Mouse (Mus musculus) limb, embryonic 14.5 days (tissue): ENCODE results near the gene Mcf2l. TPM values are rescaled to one million over a fixed set of nuclear protein-coding genes. Genes with fewer than 3 reads are reported as not detected.
A peak's percentile ranks its signal among the peaks of the same experiment; 100 is the strongest.

ENCODE experiments used
- ATAC-seq: fragments of 200-750 bp; cut with Nextera tagmentation; 2 replicates; pipeline ENCODE4 v1.8.0; 2017; ENCODE audit warnings: low read depth, moderate number of reproducible peaks, moderate TSS enrichment; ENCODE audit not compliant: low FRiP score
- DNase-seq: peaks from one replicate; pipeline ENCODE4 v3.0.0-alpha.2; 2015; ENCODE audit warnings: low spot score
- H3K27ac ChIP-seq: fragments of 300-500 bp; sonication (generic); replicated peaks from 2 replicates; pipeline ENCODE4 v1.5.1; 2014; ENCODE audit warnings: low read depth, mild to moderate bottlenecking, low read length, moderate library complexity, mixed read lengths
- H3K27me3 ChIP-seq: fragments of 300-500 bp; sonication (generic); 2 replicates; pipeline ENCODE4 v1.6.1; 2014; ENCODE audit warnings: low read length, mixed read lengths; ENCODE audit not compliant: control insufficient read depth, insufficient read depth
- H3K36me3 ChIP-seq: fragments of 300-500 bp; sonication (generic); 2 replicates; pipeline ENCODE4 v1.6.1; 2014; ENCODE audit warnings: mild to moderate bottlenecking, low read length, moderate library complexity, mixed read lengths; ENCODE audit not compliant: control insufficient read depth, insufficient read depth
- H3K4me1 ChIP-seq: fragments of 300-500 bp; sonication (generic); 2 replicates; pipeline ENCODE4 v1.6.1; 2014; ENCODE audit warnings: antibody characterized with exemption, low read length, mixed read lengths; ENCODE audit not compliant: control insufficient read depth, insufficient read depth
- H3K4me2 ChIP-seq: fragments of 300-500 bp; sonication (generic); replicated peaks from 2 replicates; pipeline ENCODE4 v1.6.1; 2014; ENCODE audit warnings: low read depth, mild to moderate bottlenecking, low read length, moderate library complexity; ENCODE audit not compliant: severe bottlenecking
- H3K4me3 ChIP-seq: fragments of 300-500 bp; sonication (generic); replicated peaks from 2 replicates; pipeline ENCODE4 v1.5.1; 2014; ENCODE audit warnings: low read length
- H3K9ac ChIP-seq: fragments of 300-500 bp; sonication (generic); 2 replicates; pipeline ENCODE4 v1.6.1; 2014; ENCODE audit warnings: mild to moderate bottlenecking, low read depth, low read length, moderate library complexity; ENCODE audit not compliant: severe bottlenecking
- H3K9me3 ChIP-seq: fragments of 300-500 bp; sonication (generic); 2 replicates; pipeline ENCODE4 v1.6.1; 2016; ENCODE audit warnings: low read length; ENCODE audit not compliant: control insufficient read depth
- POLR2A ChIP-seq: fragments of 200-500 bp; IDR thresholded peaks from 2 replicates; pipeline ENCODE4 v1.8.0; 2012; ENCODE audit warnings: inconsistent platforms, mild to moderate bottlenecking, moderate library complexity, borderline replicate concordance; ENCODE audit not compliant: insufficient read depth, insufficient read length; ENCODE audit errors: extremely low read depth
- WGBS: fragments of 180-500 bp; shearing (Covaris S2); extraction: QIAGEN DNeasy Blood & Tissue Kit; methylation state at CpG from one replicate; pipeline ENCODE4 v1.1.7; 2014; 5-methylcytosine and 5-hydroxymethylcytosine counted together
- polyA plus RNA-seq, 2 experiments: library from polyadenylated mRNA; depleted of rRNA in 1 of 2; stranded (reverse) in 1 of 2; unstranded in 1 of 2; fragments of >200 nt; fragmentation: Nextera tagmentation in 1 of 2; extraction: Ambion mirVana in 1 of 2; gene quantifications; 2 replicates each; pipeline versions ENCODE4 v1.2.1 to v1.2.3; 2012 to 2014

Gene Mcf2l
- polyA plus RNA-seq, 2 experiments, result 11.5 to 14.9 TPM

DNA sequence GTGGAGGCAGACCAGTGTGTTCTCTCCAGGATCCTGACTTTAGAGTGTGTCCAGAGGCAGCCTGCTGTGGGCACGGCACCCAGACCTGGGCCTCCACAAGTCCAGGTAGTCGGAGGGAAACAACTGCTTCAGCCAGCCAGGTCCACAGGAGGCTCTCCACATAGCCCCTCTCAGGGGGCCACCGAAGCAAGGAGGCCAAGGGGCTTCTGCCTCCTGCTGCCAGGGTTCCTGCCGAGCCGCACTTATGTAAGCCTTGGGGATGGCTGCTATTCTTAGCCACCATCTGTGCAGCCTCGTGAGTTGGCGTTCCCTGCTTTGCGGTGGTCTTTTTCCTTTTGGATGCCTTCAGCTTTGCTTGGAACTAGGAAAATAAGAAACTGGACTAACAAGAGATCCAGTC lies 114.0 kb downstream of the Mcf2l start:
- Histone ChIP-seq H3K36me3 (peaks cover 7% of the 10 kb centered on the region), H3K27ac (no peak overlapping the region), H3K4me2 (no peak overlapping the region), H3K4me3 (no peak overlapping the region), H3K4me1 (no peaks in the 10 kb centered on the region), H3K27me3 (no peaks in the 10 kb centered on the region), H3K9me3 (no peaks in the 10 kb centered on the region), H3K9ac (no peak overlapping the region)
- 82% methylated on average over 8 of the region's 8 CpGs for WGBS
- ATAC-seq (no peak), DNase-seq (no peak)
- TF ChIP-seq POLR2A, result no peak

- Histone ChIP-seq H3K9ac (no peak overlapping the region), H3K9me3 (no peaks in the 10 kb centered on the region), H3K27ac (no peak overlapping the region), H3K4me2 (no peak overlapping the region), H3K4me1 (no peaks in the 10 kb centered on the region), H3K27me3 (no peaks in the 10 kb centered on the region), H3K4me3 (no peak overlapping the region), H3K36me3 (peaks cover 7% of the 10 kb centered on the region)
- DNase-seq (no peak), ATAC-seq (no peak)
- WGBS, result 75% methylated on average over 13 of the region's 13 CpGs
- TF ChIP-seq POLR2A, result no peak
Observed at GRCm38 (mm10) chr8:12988722-12989430, 115.3 kb downstream of the Mcf2l start.

DNA sequence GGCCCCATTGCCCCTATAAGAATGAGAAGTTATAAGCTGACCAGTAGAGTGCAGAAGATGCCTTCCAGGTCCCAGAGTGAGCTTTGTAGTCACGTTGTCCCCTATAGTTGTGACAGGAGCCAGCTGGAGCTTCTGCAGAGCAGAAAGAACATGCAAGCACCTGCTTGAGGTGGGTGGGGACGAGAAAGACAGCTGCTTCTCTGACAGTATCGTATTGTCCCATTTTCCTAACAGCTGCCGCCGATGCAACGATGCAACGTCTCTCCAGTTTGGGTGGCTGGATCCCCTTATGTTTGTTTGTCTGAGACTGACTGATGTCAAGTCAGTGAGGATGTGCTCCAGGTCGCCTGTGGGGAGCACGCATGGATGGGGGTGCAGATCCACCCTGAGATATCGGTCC lies 117.8 kb downstream of the Mcf2l start:
- Histone ChIP-seq H3K27ac (no peak overlapping the region), H3K36me3 (peaks cover 3% of the 10 kb centered on the region; the same call in 1 of the 2 replicates), H3K9me3 (no peaks in the 10 kb centered on the region), H3K9ac (no peak overlapping the region), H3K4me3 (no peak overlapping the region), H3K4me2 (no peak overlapping the region), H3K27me3 (no peaks in the 10 kb centered on the region), H3K4me1 (peaks cover 7% of the 10 kb centered on the region)
- DNase-seq, result peak; percentile 42
- WGBS, result 73% methylated on average over 10 of the region's 10 CpGs
- TF ChIP-seq POLR2A, result no peak
- ATAC-seq, result peak; percentile 48; the same call in 1 of the 2 replicates

DNA sequence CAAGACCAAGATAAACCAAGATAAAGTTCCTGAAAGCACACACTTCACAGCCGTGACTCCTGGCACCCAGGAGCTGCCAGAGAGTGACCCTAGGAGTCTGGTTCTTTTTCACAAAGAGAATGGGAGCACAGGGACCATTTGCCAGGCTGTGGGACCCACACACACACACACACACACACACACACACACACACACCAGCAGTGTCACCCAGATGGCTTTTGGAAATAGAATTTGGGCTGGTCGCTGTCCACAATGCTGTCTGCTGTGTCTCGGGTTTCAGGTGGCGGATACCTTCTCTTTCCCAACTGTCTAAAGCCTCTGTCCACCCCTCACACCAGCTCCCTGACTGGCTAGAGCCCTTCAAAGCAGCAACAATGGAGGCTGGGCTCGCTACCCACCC lies 120.9 kb downstream of the Mcf2l start:
- Histone ChIP-seq H3K4me2 (no peak overlapping the region), H3K4me3 (no peak overlapping the region), H3K36me3 (peaks cover 19% of the 10 kb centered on the region), H3K9ac (no peak overlapping the region), H3K4me1 (peaks cover 19% of the 10 kb centered on the region), H3K27me3 (no peaks in the 10 kb centered on the region), H3K9me3 (no peaks in the 10 kb centered on the region), H3K27ac (no peak overlapping the region)
- ATAC-seq, result no peak
- DNase-seq, result no peak
- WGBS, result 73% methylated on average over 5 of the region's 5 CpGs
- TF ChIP-seq POLR2A, result no peak

DNA sequence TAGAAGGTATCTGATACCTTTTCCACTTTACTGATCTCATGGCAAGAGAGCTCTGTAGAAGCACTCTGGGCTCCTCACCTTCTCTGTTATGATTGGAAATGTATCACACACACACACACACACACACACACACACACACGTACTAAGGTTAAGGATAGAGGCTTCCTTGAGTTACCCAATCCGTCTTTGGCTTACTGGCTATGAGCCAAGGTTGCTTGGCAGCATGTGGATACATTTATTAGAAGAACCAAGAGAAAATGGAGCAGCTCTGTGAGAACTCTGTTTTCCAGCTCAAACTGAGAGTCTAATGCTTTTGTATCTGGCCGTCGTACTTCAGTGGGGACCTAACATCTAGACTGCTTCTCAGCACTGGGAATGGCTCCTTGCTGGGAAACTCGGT lies 121.9 kb downstream of the Mcf2l start:
- 46% methylated on average over 5 of the region's 5 CpGs for WGBS
- peak; percentile 52 for DNase-seq

More for the DNA sequence above, 121.9 kb downstream of the Mcf2l start:
- Histone ChIP-seq H3K4me1 (peaks cover 19% of the 10 kb centered on the region), H3K4me2 (no peak overlapping the region), H3K27ac (no peak overlapping the region), H3K9ac (no peak overlapping the region), H3K4me3 (no peak overlapping the region), H3K9me3 (no peaks in the 10 kb centered on the region), H3K27me3 (no peaks in the 10 kb centered on the region), H3K36me3 (peaks cover 23% of the 10 kb centered on the region)
- no peak for TF ChIP-seq POLR2A
- no peak for ATAC-seq
